Mouse (Mus musculus) liver, adult 2 months (tissue): Measurements from ENCODE around the gene Lgals2.

Experiments used
- CTCF ChIP-seq: fragments of 200-500 bp; IDR thresholded peaks from 2 replicates; pipeline ENCODE4 v1.5.1; 2011; ENCODE audit warnings: low read depth, low read length, control low read depth
- POLR2A ChIP-seq: fragments of 200-500 bp; IDR thresholded peaks from 2 replicates; pipeline ENCODE4 v1.6.1; 2011; ENCODE audit warnings: low read length, control low read depth; ENCODE audit not compliant: insufficient read depth; ENCODE audit errors: extremely low read depth

GRCm38 (mm10) chr15:78862280-78862679, 7.0 kb upstream of the Lgals2 start:
- TF ChIP-seq POLR2A (no peak), CTCF (no peak)
